Mouse (Mus musculus) testis, postnatal 14 days (tissue): ENCODE data around the gene Tmem206.
A peak's percentile ranks its signal among the peaks of the same experiment; 100 is the strongest.

Experiments
- DNase-seq: peaks from one replicate; pipeline ENCODE4 v3.0.0; 2021; ENCODE audit warnings: low spot score

The Tmem206 gene

GRCm38 (mm10) chr1:191311296-191311898, 14.3 kb upstream of the Tmem206 start:
- DNase-seq: no peak

- DNase-seq: peak; percentile 73
These were observed 13.2 kb upstream of the Tmem206 start for GRCm38 (mm10) chr1:191312513-191312941.

DNA sequence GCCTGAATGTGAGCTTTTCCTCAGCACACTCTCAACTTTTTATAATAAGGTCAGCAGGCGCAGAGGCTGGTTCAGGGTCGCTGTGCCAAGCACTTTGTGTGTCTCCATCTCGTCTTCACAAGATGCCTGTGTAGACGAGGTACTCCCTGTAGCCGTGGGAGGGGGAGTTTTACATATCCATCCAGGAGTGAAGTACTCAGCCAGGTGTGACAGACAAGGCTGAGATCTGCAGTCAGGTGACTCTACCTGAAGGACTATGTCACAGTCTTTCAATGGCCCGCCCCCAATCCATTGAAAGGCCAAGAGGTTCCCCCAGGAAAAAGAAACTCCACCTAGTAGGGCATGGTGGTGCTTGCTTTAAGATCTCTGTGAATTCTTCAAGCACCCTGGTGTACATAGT, 12.6 kb upstream of the Tmem206 start:
- no peak for DNase-seq

DNA sequence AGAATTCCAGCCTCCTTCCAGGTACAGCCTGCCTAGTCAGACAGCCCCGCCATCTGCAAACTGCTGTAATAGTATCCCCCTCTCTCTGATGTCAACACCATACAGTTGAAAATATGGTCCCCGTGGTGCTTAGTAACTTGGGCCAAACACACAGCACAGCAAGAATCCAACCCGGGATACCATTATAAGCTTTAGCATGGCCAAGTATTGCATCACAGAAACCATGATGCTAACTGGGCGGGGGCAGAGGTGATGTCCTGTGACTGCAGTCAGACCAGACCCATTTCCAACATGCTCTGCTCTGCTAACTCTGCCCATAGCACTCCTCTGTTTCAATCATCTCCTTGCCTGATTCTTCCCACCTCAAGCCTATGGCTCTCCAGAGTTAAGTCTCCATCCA, 11.8 kb upstream of the Tmem206 start:
- no peak for DNase-seq

GRCm38 (mm10) chr1:191316818-191317217, 8.9 kb upstream of the Tmem206 start:
- DNase-seq: no peak

DNA sequence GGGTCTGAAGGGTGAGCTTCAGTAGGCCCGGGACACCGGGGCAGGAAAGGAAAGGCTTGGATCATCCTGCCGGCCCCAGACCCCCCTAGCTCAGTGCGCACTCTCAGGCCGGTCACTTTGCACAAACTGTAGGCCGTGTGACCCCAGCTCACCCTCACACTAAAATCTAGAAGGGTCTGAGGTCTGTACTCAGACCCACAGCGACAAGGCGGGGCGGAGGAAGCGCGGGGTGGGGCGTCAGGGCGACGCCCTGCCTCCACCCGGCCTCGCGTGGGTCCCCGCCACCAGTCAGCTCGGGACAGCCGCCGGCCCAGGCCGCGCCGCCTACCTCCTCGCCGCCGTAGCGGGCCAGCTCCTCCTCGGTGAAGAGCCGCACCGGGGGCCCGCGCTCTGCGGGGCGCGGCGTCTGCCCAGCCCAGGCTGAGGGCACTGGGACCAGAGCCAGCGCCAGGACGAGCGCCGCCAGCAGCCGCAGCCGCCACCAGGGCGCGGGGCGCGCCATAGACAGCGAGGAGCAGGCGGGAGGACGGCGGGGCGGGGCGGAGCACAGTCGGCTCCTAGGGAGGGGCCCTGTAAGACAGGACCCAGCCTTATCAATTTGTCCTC, 8.0 kb upstream of the Tmem206 start, which contains the start of gene Nenf:
TSS of gene Nenf (minus strand) at position 604 of the 606 bp plus-strand sequence.
- DNase-seq: peak; percentile 74

- DNase-seq: peak; percentile 82
These were observed 7.0 kb upstream of the Tmem206 start for GRCm38 (mm10) chr1:191318686-191319085.

DNA sequence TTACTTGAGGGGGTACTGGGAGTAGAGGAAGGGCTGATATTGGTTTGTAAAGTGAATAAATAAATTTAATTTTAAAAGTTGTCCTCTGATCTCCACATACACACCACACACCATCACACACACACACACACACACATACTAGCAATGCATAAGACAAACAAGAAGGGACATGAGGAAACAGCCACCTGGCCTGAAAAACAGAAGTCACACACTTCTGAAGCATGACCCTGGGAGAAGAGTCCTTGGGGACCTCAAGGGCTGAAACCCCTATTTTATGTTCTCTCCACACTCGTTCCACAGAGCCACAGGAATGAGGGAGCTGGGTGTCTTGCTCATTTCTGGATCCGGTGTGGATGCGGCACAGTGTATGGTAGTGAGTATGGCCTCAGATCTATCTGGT, 2.3 kb upstream of the Tmem206 start:
- DNase-seq: no peak

- no peak for DNase-seq
These were observed 750 bp upstream of the Tmem206 start for GRCm38 (mm10) chr1:191324733-191325590.

- no peak for DNase-seq
These were observed 646 bp downstream of the Tmem206 start for GRCm38 (mm10) chr1:191326233-191326882.

DNA sequence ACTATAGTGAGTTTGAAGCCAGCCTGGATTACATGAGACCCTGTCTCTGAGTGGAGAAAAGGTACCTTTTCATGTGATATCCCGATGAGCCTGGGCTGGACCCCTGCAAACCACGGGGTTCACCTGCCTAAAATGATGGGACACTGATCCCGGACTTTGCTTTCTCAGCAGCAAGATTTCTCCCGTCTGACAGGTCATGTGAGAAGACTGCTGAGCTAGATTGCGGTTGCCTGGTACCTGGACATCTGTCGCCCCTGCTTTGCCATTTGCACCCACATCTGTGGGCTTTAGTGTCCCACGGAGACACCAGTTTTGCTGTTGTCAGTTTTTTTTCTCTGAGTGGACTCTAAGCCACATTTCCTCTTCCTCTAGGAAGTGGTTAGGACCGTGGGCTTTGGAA, 1.5 kb downstream of the Tmem206 start:
- no peak for DNase-seq

DNA sequence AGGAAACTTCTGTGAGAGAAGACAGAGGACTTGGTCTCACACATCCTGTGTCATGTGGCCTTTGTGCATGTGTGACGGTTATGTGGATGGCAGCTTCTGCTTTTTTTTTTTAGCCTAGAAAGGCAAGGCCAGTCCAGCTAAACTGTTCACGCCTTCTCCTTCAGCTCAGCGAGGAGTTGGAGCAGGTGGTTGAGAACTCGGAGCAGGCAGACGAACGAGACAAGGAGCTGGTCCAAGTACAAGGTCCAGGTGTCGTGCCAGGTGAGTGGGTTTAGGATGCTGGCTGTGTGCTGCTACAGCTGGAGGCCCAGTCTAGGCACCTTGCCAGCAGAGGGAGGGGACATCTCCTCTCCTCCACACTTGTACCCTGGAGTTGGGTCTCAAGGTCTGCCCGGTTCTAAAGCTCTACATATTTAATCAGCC, 2.3 kb downstream of the Tmem206 start:
- DNase-seq: peak; percentile 84

- DNase-seq: no peak
These were observed 4.6 kb downstream of the Tmem206 start for GRCm38 (mm10) chr1:191330356-191330755.

DNA sequence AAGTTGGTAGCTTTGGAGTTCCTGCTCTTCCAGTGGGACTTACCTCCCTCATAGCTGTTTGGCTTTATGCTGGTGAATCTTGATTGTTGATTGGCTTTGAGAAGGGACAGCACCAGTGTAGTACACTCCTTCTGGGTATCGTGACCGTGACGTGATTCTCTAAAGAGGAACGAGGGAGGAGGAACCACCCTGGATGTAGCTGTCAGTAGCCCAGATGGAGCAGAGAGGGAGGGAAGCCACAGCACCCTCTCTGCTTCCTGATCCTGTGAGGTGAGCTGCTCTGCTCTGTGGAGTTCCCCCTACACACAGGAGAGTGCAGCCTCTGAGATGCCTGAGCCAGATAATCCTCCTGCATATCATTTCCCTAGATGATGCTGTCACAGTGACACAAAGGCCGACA, 8.8 kb downstream of the Tmem206 start:
- no peak for DNase-seq

DNA sequence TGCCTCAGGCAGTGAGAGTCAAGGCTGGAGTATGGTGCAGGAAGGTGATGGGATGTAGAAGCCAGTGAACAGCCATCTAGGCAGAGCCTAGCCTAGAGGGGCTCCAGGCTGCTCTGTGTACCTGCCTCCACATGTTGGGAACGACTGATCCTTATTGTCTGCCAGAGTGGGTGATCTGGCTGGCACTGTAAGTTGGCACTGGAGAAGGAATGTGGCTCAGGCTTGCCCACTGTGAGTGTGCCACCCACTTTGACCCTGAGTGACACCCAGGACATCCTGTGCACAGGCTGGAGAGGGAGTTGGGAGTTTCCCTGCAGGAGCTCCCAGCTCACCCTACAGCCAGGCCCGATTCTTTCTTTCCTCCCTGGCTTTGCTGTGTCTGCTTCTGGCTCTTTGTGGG, 14.2 kb downstream of the Tmem206 start:
- DNase-seq: no peak

- DNase-seq: no peak
These were observed 14.8 kb downstream of the Tmem206 start for GRCm38 (mm10) chr1:191340530-191340929.

- no peak for DNase-seq
These were observed 21.9 kb downstream of the Tmem206 start for GRCm38 (mm10) chr1:191347602-191348001.

- DNase-seq: no peak
These were observed 22.9 kb downstream of the Tmem206 start for GRCm38 (mm10) chr1:191348592-191348991.

DNA sequence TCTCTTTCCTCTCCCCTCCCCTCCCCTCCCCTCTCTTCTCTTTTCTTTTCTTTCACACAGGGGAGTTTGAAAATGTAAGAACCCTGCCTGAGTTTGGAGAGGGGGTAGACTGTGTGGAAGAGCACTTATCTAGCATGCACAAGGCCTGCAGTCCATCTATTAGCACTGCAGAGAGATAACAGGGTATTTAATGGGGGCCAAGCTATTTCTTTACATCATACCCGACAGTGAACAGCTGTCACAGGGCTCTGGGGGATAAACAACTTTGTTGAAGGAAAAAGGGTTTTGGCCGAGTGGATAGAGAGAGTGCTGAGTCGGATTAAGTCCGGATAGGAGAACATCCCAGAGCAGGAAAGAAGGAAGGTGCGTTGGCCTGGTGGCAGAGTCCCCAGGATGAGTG, 23.3 kb downstream of the Tmem206 start:
- no peak for DNase-seq

DNA sequence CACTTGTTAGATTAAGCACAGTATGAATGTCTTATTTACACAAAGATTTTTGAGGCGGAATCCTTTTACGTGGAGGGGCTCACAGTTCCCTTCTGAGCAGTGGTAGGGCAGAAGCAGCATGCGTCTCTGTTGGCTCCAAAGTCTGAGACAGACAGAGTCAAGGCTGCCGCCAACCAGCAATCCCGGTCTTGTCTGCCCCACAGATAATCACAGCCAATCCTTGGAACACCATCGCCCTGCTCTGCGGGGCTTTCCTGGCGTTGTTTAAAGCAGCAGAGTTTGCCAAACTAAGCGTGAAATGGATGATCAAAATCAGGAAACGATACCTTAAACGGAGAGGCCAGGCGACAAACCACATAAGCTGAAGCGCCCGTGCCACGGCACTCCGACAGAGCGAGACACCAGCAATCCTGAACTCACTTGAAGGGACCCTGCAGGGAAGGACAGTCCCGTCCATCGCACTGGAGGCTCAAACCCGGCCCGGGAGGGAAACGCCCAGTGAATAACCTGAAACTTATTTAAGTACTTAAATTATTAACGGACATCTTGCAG, 23.9 kb downstream of the Tmem206 start:
- no peak for DNase-seq

DNA sequence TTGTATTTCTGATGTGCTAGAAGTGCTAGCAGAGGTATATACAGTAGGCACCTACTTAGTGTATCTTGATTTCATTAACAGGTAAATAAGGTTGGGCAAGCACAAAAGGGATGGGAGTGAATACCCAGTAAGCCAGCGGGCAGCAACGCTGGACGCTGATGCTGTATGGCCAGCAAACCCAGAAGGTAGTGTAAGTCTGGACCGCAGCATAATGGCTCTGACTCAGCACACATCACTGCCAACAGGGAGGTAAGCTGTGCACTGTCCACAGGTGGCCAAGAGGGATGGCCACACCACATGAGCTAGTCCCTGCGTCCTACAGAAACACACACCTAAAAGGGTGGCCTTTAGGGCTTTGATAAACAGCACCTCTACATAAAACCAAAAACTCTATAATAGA, 24.6 kb downstream of the Tmem206 start:
- no peak for DNase-seq

DNA sequence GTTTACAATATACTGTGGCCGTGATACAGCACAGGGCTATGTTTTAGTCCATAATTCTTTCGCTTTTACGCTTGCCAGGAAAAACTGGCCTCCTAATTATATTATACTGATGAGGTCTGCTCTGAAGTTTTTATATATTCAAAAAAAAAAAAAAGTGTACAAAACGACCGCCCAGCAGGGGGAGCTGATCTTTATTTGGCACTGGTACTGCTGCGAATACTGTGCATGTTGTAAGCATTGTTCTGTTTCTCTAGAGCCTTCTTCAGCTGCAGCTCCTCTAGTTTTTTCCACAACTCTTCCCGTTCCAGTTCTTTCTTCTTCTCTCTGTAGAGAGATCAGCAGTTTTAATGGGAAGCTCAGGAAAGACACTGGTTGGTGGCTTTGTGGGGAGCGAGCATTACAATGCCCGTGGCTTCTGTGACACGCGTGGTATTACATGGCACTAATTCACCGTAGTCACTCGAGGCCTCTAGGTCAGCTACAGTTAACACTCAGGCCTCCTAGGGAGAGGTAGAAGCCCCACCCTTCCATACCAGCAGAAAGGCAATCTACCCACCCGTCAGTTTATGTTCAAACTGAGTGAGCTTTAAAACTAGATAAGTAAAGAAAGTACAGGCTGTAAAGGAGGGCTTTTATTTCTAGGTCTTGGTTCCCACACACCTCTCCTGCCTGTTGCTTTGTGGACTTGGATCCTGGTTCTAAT, 27.2 kb downstream of the Tmem206 start:
- no peak for DNase-seq
